Mouse (Mus musculus) granulocyte monocyte progenitor cell, adult 5-6 weeks (primary cell): ENCODE results near the gene Sapcd1. TPM values are rescaled to one million over a fixed set of nuclear protein-coding genes. Genes with fewer than 3 reads are reported as not detected.
"Not testable (repeated sequence)": the region's sequence is repeated elsewhere in the genome, so short reads cannot be mapped to it uniquely, and the experiment has no call there.

ENCODE experiments used
- ATAC-seq: replicated peaks from 2 replicates; pipeline ENCODE4 v1.8.0; 2016; ENCODE audit warnings: mild to moderate bottlenecking, moderate TSS enrichment, inconsistent platforms; ENCODE audit not compliant: poor library complexity, severe bottlenecking
- total RNA-seq, 2 experiments: library from RNA; stranded (forward) in 1 of 2; stranded (reverse) in 1 of 2; fragments of 200-712, 200-1000 nt in 1 of 2; fragments of >200 nt in 1 of 2; fragmentation: Nextera tagmentation in 1 of 2; gene quantifications; 2 replicates each; pipeline ENCODE4 v1.2.3; 2014 to 2017

The Sapcd1 gene
- total RNA-seq, 2 experiments from 2014 or later: 2.5 TPM; not detected in 1

DNA sequence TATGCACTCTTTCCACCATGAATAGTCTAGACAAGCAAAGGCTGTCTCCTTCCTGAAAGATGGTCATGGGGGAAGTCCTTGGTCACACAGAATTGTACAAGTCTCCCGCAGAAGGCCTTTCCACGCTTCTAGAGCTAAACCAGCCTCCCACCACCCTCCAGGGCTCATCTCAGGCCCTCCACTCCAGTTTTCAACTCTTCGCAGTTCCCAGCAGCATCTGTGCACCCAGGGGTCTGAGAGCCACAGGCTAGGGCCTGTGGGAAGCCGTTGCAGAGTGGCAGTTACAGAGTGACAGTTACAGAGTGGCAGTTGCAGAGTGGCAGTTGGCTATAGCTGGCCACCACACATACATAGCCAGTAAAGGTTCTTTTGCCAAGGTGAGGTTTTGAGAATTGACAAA lies 31.9 kb downstream of the Sapcd1 start:
- not testable (repeated sequence) for ATAC-seq

DNA sequence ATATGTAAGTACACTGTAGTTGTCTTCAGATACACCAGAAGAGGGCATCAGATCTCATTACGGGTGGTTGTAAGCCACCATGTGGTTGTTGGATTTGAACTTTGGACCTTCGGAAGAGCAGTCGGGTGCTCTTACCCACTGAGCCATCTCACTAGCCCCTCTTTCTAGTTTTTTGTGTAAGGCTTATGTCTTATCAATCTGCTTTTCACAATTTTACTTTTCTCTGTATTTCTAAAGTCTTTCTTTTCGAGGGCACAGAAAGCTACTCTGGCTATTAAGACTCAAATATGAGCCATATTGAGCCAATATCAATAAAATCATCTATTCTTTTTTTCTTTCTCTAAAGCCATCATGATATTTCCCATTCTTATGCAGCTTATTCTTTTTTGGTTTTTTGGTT lies 32.6 kb downstream of the Sapcd1 start:
- ATAC-seq: not testable (repeated sequence)

DNA sequence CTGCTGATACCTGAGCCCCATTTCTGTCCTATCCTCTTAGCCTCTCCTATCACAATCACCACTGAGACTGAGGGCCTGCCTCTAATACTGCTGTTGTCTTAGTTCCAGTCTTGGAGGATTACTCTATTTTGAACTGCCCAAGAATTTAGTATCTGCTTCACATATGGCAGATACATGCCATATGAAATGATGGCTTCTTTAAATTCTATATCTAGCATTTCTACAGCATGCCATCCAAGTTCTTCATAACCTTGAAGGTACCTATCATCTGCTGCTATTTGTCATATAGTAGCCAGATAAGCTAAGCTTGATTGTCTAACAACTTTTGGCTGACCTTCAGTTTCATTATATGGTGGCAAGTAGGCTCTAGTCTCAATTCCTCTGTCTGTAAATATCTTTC lies 33.1 kb downstream of the Sapcd1 start:
- no peak for ATAC-seq

DNA sequence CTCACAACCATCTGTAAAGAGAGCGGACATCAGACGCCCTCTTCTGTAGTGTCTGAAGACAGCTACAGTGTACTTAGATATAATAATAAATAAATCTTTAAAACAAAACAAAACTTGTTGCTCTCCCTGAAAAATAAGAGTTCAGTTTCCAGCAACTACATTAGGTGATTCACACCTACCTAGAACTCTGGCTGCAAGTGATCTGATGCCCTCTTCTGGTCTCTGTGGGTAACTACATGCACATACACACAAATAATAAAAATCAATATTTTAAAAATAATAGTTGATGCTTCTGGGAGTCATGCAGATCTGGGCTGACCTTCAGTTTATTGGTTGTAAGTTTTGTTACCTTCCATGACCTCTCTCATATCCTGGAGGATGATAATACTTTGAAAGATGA lies 43.6 kb downstream of the Sapcd1 start:
- no peak for ATAC-seq

DNA sequence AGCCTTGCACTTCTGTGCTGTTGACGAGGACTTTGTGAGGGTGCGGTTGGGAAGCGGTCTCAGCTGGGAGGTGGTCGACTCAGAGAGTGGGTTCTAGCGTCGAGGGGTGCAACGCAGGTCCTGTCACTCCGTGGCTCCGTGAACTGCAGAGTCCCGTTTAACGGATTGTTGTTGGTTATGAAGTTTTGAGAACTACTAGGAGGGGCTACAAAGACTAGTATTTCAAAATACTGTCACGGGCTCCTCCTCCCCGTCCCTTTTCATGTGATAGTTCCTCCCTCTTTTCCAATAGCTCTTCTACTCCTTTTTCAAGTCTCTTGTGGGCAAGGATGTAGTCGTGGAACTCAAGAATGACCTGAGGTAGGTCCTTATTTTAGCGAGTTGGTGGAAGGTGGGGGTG lies 45.5 kb downstream of the Sapcd1 start:
- ATAC-seq: peak; percentile 62

DNA sequence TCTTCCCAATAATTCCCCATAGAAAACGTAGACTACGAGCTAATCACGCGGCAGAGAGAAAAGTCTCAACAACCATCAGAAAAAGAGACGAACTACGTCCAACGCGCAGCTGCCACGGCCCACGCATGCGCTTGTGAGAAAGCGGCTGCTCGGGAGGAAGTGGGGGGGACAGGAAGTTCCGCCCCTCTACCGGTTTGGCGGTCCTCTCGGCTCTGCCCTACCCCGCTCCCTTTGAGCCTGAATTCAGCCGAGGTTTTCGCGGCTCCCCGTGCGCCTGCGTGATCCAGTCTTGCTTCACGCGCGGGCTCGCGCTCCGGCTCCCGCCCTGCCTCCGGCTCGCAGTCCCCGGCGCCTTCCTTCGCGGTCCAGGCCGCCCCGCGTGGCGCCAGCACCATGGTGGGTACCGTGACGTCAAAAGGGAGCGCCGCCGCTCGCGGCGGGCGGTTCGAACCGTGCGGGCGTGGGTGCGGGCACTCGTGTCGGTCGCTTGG lies 46.1 kb downstream of the Sapcd1 start, which contains the start of gene Lsm2:
TSS of gene Lsm2 (plus strand) at position 173 of the 491 bp plus-strand sequence.
- ATAC-seq: peak; percentile 76

DNA sequence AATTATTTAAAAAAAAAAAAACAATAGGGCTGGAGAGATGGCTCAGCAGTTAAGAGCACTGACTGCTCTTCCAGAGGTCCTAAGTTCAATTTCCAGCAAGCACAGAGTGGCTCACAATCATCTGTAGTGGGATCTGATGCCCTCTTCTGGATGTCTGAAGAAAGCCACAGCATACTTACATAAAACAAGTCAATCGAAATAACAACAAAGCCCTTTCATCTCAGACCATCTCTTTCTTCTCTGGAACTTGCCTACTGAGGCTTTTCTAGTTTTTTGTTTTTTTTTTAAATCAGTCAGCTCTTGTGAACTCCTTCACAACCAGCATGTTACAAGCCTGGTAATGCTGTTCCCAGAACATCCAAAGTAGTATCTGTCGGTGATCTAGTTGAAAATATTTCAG lies 47.2 kb downstream of the Sapcd1 start:
- no peak for ATAC-seq

DNA sequence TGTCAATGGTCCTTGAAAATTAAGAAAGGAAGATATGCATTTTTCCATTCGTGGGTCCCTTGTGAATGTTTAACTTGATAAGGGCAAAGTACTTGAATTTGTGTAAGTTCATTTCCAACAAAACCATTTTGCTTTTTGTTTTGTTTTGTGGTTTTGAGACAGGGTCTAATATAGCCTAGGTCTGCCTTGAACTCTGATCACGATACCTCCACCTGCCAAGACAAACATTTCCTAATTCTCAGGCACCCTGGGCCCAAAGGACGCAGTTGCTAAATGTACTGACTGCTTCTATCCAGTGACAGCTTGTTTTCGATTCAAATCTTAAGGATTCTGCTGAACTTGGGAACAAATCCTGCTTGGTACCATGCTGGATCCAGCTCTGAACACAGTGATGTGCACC lies 48.2 kb downstream of the Sapcd1 start:
- no peak for ATAC-seq

DNA sequence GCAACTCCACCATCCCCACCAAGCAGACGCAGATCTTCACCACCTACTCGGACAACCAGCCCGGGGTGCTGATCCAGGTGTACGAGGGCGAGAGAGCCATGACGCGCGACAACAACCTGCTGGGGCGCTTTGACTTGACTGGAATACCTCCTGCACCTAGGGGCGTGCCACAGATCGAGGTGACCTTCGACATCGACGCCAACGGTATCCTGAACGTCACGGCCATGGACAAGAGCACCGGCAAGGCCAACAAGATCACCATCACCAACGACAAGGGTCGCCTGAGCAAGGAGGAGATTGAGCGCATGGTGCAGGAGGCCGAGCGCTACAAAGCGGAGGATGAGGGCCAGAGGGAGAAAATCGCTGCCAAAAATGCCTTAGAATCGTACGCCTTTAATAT lies 49.6 kb downstream of the Sapcd1 start:
- no peak for ATAC-seq

DNA sequence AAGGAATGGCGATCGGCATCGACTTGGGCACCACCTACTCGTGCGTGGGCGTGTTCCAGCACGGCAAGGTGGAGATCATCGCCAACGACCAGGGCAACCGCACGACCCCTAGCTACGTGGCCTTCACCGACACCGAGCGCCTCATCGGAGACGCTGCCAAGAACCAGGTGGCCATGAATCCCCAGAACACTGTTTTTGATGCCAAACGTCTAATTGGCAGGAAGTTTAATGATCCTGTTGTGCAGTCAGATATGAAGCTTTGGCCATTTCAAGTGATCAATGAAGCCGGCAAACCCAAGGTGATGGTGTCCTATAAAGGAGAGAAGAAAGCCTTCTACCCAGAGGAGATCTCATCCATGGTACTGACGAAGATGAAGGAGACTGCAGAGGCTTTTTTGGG lies 50.8 kb downstream of the Sapcd1 start:
- no peak for ATAC-seq

Other genes starting within 250 kb of the Sapcd1 start
Only the 30 nearest of the 46 such genes appear.
- not detected in 2 replicates for gene Gm20547, start 146.0 kb downstream of the Sapcd1 start, total RNA-seq (2014; fragmentation: Nextera tagmentation)
- not detected in 2 replicates for gene Gm20547, start 146.0 kb downstream of the Sapcd1 start, total RNA-seq (2017)
- 1.5 and 7.7 TPM in 2 replicates for gene C2, start 129.8 kb downstream of the Sapcd1 start, total RNA-seq (2014; fragmentation: Nextera tagmentation)
- 0.47 TPM in 1 of 2 replicates, not detected in the other for gene C2, start 129.8 kb downstream of the Sapcd1 start, total RNA-seq (2017)
- 78.2 and 87.0 TPM in 2 replicates for gene Ehmt2, start 129.5 kb downstream of the Sapcd1 start, total RNA-seq (2014; fragmentation: Nextera tagmentation)
- gene Ehmt2, start 129.5 kb downstream of the Sapcd1 start, total RNA-seq (2017): 90.9 and 120 TPM in 2 replicates
- gene Slc44a4, start 113.5 kb downstream of the Sapcd1 start, total RNA-seq (2014; fragmentation: Nextera tagmentation): 0.41 TPM in 1 of 2 replicates, not detected in the other
- gene Slc44a4, start 113.5 kb downstream of the Sapcd1 start, total RNA-seq (2017): 0.78 and 1.8 TPM in 2 replicates
- 30.3 and 35.3 TPM in 2 replicates for gene Neu1, start 96.8 kb downstream of the Sapcd1 start, total RNA-seq (2014; fragmentation: Nextera tagmentation)
- gene Neu1, start 96.8 kb downstream of the Sapcd1 start, total RNA-seq (2017): 27.0 and 32.4 TPM in 2 replicates
- 11.4 and 13.9 TPM in 2 replicates for gene Hspa1b, start 68.8 kb downstream of the Sapcd1 start, total RNA-seq (2014; fragmentation: Nextera tagmentation)
- 67.7 and 68.3 TPM in 2 replicates for gene Hspa1b, start 68.8 kb downstream of the Sapcd1 start, total RNA-seq (2017)
- gene Gm20481, start 58.1 kb downstream of the Sapcd1 start, total RNA-seq (2014; fragmentation: Nextera tagmentation): not detected in 2 replicates
- gene Gm20481, start 58.1 kb downstream of the Sapcd1 start, total RNA-seq (2017): 0.34 and 1.4 TPM in 2 replicates
- gene Hspa1a, start 55.9 kb downstream of the Sapcd1 start, total RNA-seq (2014; fragmentation: Nextera tagmentation): 5.5 and 6.2 TPM in 2 replicates
- 45.2 and 49.0 TPM in 2 replicates for gene Hspa1a, start 55.9 kb downstream of the Sapcd1 start, total RNA-seq (2017)
- gene Hspa1l, start 55.3 kb downstream of the Sapcd1 start, total RNA-seq (2014; fragmentation: Nextera tagmentation): not detected in 2 replicates
- 0.09 TPM in 1 of 2 replicates, not detected in the other for gene Hspa1l, start 55.3 kb downstream of the Sapcd1 start, total RNA-seq (2017)
- gene Lsm2, start 46.2 kb downstream of the Sapcd1 start, total RNA-seq (2014; fragmentation: Nextera tagmentation): 129 and 305 TPM in 2 replicates
- gene Lsm2, start 46.2 kb downstream of the Sapcd1 start, total RNA-seq (2017): 42.0 and 71.6 TPM in 2 replicates
- gene Vars, start 27.0 kb downstream of the Sapcd1 start, total RNA-seq (2014; fragmentation: Nextera tagmentation): 75.6 and 150 TPM in 2 replicates
- gene Vars, start 27.0 kb downstream of the Sapcd1 start, total RNA-seq (2017): 174 and 181 TPM in 2 replicates
- 0.11 and 0.19 TPM in 2 replicates for gene Vwa7, start 11.4 kb downstream of the Sapcd1 start, total RNA-seq (2014; fragmentation: Nextera tagmentation)
- gene Vwa7, start 11.4 kb downstream of the Sapcd1 start, total RNA-seq (2017): not detected in 2 replicates
- 0.19 and 6.8 TPM in 2 replicates for gene Msh5, start 18.7 kb upstream of the Sapcd1 start, total RNA-seq (2014; fragmentation: Nextera tagmentation)
- 0.62 and 3.6 TPM in 2 replicates for gene Msh5, start 18.7 kb upstream of the Sapcd1 start, total RNA-seq (2017)
- gene Clic1, start 21.9 kb upstream of the Sapcd1 start, total RNA-seq (2014; fragmentation: Nextera tagmentation): 231 and 245 TPM in 2 replicates
- 268 and 347 TPM in 2 replicates for gene Clic1, start 21.9 kb upstream of the Sapcd1 start, total RNA-seq (2017)
- 3.4 TPM in 1 of 2 replicates, not detected in the other for gene Ddah2, start 31.0 kb upstream of the Sapcd1 start, total RNA-seq (2014; fragmentation: Nextera tagmentation)
- 0.57 and 3.7 TPM in 2 replicates for gene Ddah2, start 31.0 kb upstream of the Sapcd1 start, total RNA-seq (2017)
- gene Ly6g6c, start 37.4 kb upstream of the Sapcd1 start, total RNA-seq (2014; fragmentation: Nextera tagmentation): not detected in 2 replicates
- gene Ly6g6c, start 37.4 kb upstream of the Sapcd1 start, total RNA-seq (2017): not detected in 2 replicates
- not detected in 2 replicates for gene Mpig6b, start 38.2 kb upstream of the Sapcd1 start, total RNA-seq (2014; fragmentation: Nextera tagmentation)
- gene Mpig6b, start 38.2 kb upstream of the Sapcd1 start, total RNA-seq (2017): not detected in 2 replicates
- gene Ly6g6e, start 48.9 kb upstream of the Sapcd1 start, total RNA-seq (2014; fragmentation: Nextera tagmentation): not detected in 2 replicates
- not detected in 2 replicates for gene Ly6g6e, start 48.9 kb upstream of the Sapcd1 start, total RNA-seq (2017)
- not detected in 2 replicates for gene Ly6g6d, start 50.0 kb upstream of the Sapcd1 start, total RNA-seq (2014; fragmentation: Nextera tagmentation)
- gene Ly6g6d, start 50.0 kb upstream of the Sapcd1 start, total RNA-seq (2017): not detected in 2 replicates
- not detected in 2 replicates for gene Ly6g6f, start 57.6 kb upstream of the Sapcd1 start, total RNA-seq (2014; fragmentation: Nextera tagmentation)
- gene Ly6g6f, start 57.6 kb upstream of the Sapcd1 start, total RNA-seq (2017): not detected in 2 replicates
- 26.7 and 33.3 TPM in 2 replicates for gene Abhd16a, start 61.2 kb upstream of the Sapcd1 start, total RNA-seq (2014; fragmentation: Nextera tagmentation)
- gene Abhd16a, start 61.2 kb upstream of the Sapcd1 start, total RNA-seq (2017): 27.7 and 35.0 TPM in 2 replicates
- gene Ly6g5c, start 80.3 kb upstream of the Sapcd1 start, total RNA-seq (2014; fragmentation: Nextera tagmentation): not detected in 2 replicates
- gene Ly6g5c, start 80.3 kb upstream of the Sapcd1 start, total RNA-seq (2017): not detected in 2 replicates
- 1.6 TPM in 1 of 2 replicates, not detected in the other for gene Ly6g5b, start 87.4 kb upstream of the Sapcd1 start, total RNA-seq (2014; fragmentation: Nextera tagmentation)
- 0.56 TPM in 1 of 2 replicates, not detected in the other for gene Ly6g5b, start 87.4 kb upstream of the Sapcd1 start, total RNA-seq (2017)
- gene Gpank1, start 93.4 kb upstream of the Sapcd1 start, total RNA-seq (2014; fragmentation: Nextera tagmentation): 21.2 and 25.4 TPM in 2 replicates
- 24.0 and 26.9 TPM in 2 replicates for gene Gpank1, start 93.4 kb upstream of the Sapcd1 start, total RNA-seq (2017)
- gene Csnk2b, start 94.0 kb upstream of the Sapcd1 start, total RNA-seq (2014; fragmentation: Nextera tagmentation): 289 and 384 TPM in 2 replicates
- gene Csnk2b, start 94.0 kb upstream of the Sapcd1 start, total RNA-seq (2017): 277 and 317 TPM in 2 replicates
- gene D17H6S53E, start 98.4 kb upstream of the Sapcd1 start, total RNA-seq (2014; fragmentation: Nextera tagmentation): 16.3 and 18.4 TPM in 2 replicates
- gene D17H6S53E, start 98.4 kb upstream of the Sapcd1 start, total RNA-seq (2017): 7.9 and 10.7 TPM in 2 replicates
- gene Apom, start 104.0 kb upstream of the Sapcd1 start, total RNA-seq (2014; fragmentation: Nextera tagmentation): not detected in 2 replicates
- gene Apom, start 104.0 kb upstream of the Sapcd1 start, total RNA-seq (2017): 1.2 TPM in 1 of 2 replicates, not detected in the other
- 93.9 and 111 TPM in 2 replicates for gene Bag6, start 107.2 kb upstream of the Sapcd1 start, total RNA-seq (2014; fragmentation: Nextera tagmentation)
- 68.8 and 74.0 TPM in 2 replicates for gene Bag6, start 107.2 kb upstream of the Sapcd1 start, total RNA-seq (2017)
- gene Prrc2a, start 136.9 kb upstream of the Sapcd1 start, total RNA-seq (2014; fragmentation: Nextera tagmentation): 254 and 306 TPM in 2 replicates
- 43.2 and 67.9 TPM in 2 replicates for gene Prrc2a, start 136.9 kb upstream of the Sapcd1 start, total RNA-seq (2017)
- gene Aif1, start 148.1 kb upstream of the Sapcd1 start, total RNA-seq (2014; fragmentation: Nextera tagmentation): 15.1 and 20.8 TPM in 2 replicates
- gene Aif1, start 148.1 kb upstream of the Sapcd1 start, total RNA-seq (2017): 7.8 and 14.3 TPM in 2 replicates